Mouse (Mus musculus): ENCODE measurements at regions not wholly inside any gene's neighbourhood (a gene's known extent, or its start where the extent isn't known, plus 50 kb on each side); places are given as distances from the start of the nearest gene placed in this dataset.

DNA sequence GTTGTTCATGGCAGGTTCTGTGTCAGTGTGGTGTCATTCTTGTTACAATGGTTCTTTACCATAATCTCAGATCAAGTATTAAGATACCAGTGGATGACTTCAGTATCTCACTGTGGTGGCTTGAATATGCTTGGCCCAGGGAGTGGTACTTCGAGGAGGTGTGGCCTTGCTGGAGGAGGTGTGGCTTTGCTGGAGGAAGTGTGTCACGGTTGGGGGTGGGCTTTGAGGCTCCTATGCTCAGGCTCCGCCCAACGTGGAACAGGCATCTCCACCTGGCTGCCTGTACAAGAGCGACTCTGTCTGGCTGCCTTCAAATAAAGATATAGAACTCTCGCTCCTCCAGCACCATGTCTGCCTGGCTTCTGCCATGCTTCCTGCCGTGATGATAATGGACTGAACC lies 63.6 kb downstream of the Cd2 start:
- DNase-seq (ENCODE audit: low spot score): no peak

DNA sequence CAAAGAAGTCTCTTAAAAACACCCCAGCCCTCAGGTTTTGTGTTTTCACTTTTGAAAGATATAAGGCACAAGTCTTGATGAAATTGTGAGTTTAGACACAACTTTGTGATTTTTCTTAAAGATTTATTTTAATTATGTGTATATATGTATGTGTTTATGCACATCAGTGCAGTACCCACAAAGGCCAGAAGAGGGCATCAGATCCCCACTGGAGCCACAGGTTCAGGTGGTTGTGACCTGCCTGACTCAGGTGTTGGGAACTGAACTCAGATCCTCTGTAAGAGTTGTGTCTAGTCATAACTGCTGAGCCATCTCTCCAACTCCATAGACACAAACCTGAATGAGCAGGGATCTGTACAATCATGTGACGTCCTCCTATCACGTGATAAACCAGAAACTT lies 67.8 kb downstream of the Cd2 start:
- DNase-seq (ENCODE audit: low spot score): no peak

DNA sequence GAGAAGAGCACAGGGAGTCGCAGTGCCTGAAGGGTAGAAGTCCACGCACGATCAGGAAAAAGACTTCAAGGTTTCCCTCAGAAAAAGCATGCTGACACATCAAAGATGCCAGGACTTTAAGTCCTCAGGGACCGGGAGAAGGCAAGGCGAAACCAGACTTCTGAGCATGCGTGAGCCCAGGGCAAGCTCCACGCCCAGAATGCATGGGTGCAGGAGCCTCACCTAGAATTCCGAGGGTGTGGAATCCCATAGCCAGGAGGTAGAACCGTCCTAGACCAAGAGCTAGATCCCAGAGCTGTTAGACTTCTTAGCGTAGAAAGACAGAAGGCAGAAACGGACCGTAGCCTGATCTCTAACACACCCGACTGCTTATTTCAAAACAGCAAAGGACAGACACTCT lies 71.0 kb downstream of the Cd2 start:
- DNase-seq (ENCODE audit: low spot score): no peak

DNA sequence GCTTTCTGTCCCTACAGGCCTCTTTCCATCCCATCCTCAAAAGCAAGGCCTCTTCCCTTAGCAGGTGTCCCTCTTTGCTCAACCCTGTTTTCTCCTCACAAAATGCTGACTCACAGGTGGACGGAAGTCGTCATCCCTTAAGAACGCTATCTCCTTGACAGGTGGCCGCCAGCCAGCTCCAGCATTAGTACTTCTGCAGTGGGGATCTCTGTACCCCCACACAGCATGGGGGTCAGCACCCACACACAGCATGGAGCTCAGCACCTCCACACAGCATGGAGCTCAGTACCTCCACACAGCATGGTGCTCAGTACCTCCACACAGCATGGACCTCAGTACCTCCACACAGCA lies 74.6 kb downstream of the Cd2 start:
- no peak for DNase-seq (ENCODE audit: low spot score)

DNA sequence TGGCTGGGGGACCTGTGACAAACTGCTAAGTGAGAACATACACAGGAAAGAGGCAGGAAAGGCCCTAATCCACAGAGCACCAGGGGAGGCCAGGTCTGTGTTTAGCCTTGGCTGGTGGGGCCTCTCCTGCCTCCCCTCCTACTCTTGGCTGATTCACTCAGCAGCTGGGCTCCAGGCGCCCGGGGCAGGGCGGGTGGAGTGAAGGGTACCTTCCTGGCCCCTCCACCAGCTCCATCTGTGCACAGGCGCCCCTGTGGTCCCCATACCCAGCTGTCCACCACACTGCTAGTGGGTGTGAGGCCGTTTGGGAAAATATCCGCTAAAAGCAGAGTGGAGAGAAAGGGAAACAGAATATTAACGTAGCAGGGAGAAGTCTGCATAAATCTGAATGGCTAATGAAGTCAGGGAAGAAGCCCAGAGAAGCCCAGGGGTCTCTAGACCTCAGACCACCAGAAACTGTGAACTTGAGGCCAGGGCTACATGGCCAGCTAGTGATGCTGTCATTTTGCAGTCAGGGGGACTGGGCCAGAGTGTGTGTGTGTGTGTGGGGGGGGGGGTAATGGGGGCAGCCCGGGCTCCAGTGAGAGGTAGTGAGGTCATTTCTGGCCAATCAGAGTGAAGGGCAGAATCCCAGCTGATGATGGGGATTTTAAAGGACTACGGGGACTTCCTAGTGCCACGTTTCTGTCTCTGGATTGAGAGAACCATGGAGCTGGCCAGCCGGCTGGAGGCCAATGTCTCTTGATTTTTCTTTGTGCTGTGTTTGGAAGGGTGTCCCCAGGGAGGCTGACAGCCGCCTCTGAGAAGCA lies 75.1 kb downstream of the Cd2 start:
- peak; percentile 46 for DNase-seq (ENCODE audit: low spot score)

DNA sequence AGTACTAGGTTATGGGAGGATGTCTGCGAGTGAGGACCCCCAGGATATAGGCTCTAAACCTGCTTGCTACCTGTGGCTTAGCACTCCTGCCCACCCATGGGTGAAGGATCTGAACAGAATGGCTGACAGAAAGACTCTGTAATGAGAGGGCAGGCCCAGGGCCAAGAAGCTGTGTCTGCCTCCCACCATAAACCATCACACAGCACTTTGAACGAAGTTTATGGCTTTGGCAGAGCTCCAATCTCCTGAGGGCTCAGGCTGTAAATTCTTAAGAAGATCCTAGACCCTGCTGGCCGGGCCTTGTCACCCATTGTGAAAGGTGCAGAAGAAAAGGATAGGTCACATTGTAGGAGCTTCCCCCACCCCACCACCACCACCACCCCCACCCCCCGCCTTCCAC lies 75.8 kb downstream of the Cd2 start:
- DNase-seq (ENCODE audit: low spot score): no peak

DNA sequence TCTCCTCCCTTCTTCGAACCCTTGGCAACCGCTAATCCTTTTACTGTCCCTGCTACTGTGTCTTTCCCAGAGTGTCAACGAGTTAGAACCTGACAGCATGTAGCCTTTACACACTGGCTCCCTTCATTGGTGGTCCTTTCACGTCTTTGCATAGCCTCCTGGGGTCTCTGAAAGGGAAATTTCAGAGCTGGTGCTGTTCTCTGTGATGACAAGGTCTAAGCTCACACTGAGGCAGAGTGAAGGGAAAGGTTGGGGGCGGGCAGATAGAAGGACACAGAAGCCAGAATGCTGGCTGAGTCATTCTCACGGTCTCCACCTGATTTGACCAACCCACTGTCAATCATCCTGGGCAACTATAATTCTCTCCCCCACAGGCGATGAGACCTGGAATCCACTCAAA lies 78.2 kb downstream of the Cd2 start:
- no peak for DNase-seq (ENCODE audit: low spot score)

DNA sequence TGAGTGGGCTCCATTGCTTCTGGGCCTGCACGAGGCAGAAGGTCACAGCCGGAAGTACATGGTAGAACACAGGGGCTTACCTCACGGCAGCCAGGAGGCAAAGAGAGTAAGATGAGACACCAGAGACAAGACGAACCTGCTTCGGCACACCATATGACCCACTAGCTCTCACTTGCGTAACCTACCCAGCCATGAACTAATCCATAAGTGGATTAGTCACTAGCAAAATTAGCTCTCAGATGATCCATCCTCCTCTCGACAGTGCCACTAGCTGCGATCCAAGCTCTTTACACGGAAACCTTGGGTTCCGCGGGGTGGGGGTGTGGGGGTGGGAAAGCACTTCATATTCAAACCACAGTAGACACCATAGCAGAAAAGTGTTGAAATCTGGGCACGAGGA lies 79.0 kb downstream of the Cd2 start:
- no peak for DNase-seq (ENCODE audit: low spot score)

DNA sequence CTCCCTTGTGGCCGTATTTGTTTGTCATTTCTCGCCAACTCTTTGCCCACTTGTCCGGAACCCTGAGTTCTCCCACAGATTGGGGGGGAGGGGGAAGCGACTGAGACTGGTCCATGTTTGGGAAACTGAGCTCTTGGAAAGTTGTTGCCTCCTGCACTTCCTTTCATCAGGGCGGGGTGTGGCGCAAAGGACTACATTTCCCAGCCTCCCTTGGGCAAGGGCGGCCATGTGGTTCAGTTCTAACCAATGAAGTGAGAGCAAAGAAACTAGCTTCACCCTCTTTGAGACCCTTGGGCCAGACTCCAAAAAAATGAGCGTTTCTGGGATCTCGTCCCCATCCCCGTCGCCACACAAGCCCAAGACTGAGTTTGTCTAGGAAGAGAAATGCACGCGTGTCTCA lies 81.6 kb downstream of the Cd2 start:
- peak; percentile 20 for DNase-seq (ENCODE audit: low spot score)

DNA sequence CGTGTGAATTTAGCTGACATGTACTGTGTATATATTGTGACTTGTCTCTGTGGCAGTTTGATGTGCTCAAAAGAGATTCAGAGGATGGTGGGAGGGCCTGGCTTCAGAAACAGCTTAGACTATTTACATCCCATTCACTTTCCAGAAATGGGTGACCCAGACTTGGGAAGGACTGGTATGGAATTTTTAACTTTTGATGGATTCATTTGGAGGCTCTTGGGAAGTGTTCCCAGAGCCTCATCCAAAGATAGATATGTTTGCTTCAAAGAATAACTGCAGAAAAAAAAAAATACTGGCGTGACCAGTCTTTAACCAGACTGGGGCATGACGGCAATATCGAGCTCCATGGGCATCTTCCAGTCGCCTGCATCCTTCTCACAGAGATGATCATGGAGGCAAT lies 84.6 kb upstream of the Ptgfrn start:
- DNase-seq (ENCODE audit: low spot score): no peak

DNA sequence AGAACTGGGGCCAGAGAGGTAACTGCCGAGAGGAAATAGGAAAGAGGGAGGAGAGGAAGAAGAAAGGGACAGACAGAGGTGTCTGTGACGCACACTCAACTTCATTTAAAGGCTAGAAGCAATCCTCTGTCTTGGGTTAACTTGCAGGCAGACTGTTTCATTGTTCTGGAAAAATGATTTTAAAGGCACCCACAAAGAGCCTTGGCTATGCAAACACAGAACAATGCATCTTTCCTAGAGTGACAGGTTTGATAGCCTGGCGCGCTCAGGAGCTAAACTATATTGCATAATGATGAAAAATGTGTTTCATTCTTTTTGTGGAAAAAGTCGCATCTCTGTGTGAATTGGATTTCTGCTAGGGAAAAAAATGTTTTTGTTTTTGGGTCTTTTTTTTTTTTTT lies 84.2 kb upstream of the Ptgfrn start:
- no peak for DNase-seq (ENCODE audit: low spot score)

DNA sequence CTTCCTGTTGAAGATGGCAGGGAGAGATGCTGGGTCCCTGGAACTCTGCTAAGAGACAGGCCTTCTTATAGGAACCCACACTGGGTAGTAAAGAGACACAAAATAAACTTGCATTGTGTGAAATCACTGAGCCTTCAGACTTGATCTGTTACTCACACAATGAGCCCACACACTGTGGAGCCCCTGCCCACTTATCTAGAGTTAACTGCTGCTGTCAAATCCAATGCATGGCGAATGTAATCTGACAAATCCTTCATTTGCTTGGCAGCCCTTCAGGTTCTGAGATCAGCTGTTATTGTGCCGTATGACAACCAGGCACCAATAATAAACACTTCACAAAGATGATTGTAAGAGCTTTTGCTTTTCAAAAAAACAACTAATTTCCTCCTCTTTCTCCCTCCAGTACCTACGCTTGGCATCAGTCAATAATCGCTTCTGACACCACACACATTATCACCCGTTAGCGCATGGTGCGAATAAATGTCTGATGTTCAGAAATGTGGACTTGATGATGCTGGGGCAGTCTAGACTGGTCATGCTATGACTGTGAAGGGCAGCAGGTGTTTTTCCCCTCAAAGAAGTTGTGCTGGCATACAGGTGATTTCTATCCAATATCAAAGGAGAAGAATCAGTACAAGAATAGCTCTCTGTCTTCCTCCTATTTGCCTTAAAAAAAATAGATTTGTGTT lies 81.4 kb upstream of the Ptgfrn start:
- DNase-seq (ENCODE audit: low spot score): no peak

DNA sequence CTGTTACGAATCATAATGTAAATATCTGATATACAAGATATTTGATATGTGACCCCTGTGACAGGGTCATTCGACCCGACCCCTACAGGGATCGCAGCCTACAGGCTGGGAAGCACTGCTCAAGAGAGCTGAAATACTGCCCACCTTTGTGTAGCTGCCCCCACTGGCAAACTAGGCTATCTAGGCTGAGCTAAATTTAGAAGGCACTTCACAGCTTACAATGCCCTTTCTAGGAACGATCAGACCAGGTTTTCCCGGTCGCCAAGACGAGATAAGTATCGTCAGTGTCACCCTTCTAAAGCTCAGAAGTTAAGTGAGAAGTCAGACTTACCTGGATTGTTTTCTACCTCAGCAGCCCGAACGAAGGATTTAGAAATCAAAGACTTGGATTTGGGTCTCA lies 71.9 kb upstream of the Ptgfrn start:
- DNase-seq (ENCODE audit: low spot score): no peak

DNA sequence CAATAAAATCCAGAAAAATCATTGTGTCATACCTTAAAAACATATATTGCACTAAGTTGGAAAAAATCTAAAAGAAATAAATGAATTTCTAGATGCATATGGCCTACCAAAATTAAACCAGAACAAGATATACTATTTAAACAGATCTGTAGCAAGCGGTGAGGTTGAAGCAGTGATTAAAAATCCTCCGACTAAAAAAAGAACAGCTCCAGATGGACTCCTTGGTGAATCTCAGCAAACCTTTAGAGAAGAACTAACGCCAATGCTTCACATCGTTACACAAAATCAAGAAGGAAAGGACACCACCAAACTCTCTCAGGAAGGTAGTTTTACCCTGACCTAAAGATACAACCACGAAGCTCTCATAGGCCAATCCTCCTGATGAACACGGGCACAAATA lies 63.9 kb upstream of the Ptgfrn start:
- no peak for DNase-seq (ENCODE audit: low spot score)

DNA sequence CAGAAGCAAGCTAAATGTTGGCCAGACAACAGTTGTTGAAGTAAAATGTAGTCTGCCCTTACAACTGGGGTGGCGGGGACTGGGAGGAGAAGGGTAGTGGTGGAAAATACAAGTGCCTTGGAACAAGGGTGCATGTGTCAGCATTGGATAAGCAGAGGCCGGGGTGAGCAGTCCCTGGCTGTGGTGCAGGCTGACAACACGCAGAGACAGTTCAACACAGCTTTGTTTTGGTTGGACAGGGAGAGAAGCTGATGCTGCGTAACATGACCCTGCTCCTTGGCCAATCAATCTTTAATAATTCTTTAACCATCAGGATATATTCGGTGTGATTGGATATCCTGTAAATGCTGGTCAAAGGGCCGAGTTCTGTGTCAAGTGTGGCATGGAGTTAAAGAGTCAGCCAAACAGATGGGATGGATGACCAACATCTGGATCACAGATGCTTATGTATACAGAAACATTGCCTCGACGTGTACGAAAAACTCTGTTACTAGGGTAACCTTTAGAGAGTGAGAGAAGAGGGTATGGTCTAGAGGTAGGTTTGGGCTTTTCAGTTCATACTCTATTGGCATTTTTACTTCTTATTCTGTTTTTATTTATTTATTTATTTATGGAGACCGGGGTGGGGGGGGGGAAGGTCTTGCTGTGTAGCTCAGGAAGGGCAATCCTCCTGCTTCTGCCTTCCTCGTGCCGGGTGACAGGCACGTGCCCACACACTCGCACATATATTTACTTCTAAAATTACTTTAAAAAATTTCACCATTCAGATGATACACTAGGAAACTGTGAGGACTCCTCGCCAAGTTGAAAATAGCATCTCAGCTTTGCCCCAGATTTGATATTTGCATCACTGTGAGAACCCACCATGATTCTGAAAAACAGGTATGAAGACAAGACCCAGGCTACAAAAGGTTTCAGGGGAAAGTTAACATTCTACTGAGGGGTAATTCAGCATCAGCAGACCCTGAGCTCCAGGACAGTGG lies 60.2 kb upstream of the Ptgfrn start:
- DNase-seq (ENCODE audit: low spot score): no peak

DNA sequence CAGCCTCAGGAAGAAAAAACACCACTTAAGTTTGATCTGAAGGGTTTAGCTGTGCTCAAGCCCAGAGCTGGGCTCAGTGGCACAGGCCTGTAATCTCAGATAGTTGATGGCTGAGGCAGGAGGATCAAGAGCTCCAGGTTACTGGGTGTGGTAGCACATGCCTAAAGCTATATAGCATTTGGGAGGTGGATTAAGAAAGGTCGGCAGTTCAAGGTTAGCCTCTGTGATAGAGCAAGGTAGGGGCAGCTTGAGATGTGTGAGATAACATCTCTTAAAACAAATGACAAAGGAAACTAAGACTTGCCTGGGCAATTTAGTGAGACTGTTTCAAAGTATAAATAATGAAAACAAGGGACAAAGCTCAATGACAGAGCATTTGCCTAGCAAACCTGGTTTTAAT lies 56.9 kb upstream of the Ptgfrn start:
- DNase-seq (ENCODE audit: low spot score): no peak

DNA sequence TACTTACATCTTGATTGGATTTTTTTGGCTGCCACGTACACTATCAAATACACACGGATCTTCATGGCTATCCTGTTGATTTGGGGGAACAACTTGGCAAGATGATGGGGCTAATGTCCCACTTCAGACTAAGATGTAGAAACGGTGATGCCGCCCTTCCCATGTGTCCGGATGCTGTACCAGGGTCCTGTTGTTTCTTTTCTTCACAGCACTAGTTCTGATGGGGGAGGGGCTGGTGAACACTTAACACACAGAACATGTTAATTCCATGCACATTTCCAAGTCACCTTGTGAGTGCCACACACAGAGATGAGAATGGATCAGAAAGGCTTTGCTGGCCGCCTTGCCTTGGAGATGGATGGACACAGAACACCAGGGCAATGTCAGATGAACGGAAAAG lies 56.5 kb upstream of the Ptgfrn start:
- no peak for DNase-seq (ENCODE audit: low spot score)

DNA sequence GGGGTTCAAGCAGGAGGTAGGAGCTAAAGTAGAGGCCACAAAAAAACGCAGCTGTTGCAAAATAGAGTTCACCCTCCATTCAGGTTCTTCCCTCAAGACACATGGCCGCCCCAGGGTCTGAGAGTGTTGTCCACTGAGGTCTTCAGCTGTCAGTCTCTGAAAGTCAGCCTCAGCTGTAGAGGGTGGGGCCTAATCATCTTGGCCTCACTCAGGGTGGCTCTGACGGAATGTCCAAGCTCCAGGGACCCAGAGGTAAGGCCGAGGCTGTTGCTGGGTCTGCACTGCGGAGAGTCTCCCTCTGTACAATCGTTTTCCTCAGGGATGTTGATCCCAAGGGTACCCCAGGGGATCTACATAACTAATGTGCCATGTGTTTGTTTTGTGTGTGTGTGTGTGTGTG lies 55.2 kb upstream of the Ptgfrn start:
- DNase-seq (ENCODE audit: low spot score): no peak

DNA sequence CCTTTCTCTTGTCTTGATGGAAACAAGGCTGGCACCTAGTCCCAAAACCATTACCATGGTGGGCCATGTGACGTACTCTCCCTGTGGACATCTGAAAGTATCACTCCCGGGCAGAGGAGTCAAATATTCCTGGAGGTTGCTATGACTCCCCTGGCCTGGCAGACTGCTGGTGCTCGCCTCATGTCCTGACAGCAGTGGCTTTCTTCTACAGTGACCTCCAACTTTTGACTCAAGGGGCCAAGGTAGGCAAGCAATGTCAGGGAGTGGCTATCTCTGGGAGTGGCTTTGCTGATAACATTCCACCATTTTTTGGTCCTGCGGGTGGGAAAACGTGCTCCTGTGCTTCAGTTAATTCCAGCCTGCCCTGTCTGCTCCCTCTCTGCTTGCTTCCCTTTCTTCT lies 54.7 kb upstream of the Ptgfrn start:
- DNase-seq (ENCODE audit: low spot score): no peak

DNA sequence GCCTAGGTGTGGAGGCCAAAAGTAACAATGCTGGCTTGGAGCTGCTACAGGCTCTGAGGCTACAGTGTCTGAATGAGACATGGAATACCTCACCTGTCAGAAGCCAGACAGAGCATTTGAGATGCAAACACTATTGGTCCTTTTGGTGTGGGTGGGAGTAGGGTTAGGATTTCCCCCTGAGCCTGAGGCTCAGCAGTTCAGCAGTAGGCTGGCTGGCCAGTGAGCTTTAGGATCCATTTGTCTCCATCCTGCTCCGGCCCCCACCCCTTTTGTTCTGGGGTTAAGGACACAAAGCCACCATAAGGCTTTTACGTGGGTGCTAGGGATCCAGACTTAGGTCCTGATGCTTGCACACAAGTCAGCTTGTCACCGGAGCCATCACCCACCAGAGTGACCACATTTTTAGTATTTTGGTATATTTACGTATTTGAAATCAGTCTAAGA lies 53.9 kb upstream of the Ptgfrn start:
- DNase-seq (ENCODE audit: low spot score): no peak

DNA sequence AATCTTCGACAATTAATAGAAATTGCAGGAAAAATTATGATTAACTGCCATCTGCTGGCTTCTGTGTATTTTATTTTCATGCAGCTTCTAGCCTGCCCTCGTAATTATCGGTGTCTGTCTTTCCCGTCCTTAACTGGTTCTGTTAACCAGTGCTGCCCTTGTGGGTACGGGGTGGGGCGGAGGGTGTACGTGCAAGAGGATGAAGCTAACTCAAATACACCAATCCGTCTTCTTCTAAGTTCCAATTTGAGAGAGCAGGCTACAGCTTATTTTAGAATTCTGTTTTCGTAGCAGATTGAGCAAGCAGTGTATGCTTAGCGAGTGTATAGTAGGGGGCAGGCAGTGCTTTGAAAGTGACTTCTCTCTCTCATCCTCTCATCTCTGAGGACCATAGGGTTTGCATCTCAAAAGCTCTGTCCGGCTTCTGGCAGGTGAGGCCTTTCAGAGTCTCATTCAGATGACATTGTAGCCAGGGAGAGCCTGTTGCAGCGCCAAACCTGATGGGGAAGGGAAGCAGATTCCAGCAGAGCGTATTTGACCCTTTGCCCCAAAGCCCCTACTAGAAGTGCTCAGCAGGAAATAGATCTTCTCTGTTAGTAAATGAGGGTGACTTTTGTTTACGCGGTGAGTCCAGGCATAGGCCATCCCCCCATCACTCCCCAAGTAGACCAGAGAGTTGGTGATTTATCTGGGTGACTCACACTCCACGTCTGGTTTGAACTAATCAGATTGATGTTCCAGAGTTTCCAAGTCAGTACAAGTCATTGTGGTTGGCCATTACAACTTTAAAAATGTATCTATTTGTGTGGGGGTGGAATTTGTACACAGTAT lies 53.3 kb upstream of the Ptgfrn start:
- peak; percentile 10 for DNase-seq (ENCODE audit: low spot score)
